17 mouse cellular contexts compared by ENCODE assay signal in genomic region chr4:100944276-100944675, GRCm38 (mm10).
A peak's percentile ranks its signal among the peaks of the same experiment; 100 is the strongest.
DNase-seq lines count a peak whose midpoint lies in the region; ATAC-seq lines count a peak whose summit lies in the region.
"Had no signal": no experiment of that assay in that cellular context is flagged by ENCODE, and none has a peak within 500 bp of the region (broad histone marks: within the 10 kb centered on the region; RNA-seq: fewer than 3 reads in every experiment).

No protein-coding gene starts in this region.

- H3K4me2 ChIP-seq in neural tube, embryonic 14.5 days (ENCODE audit: low read depth, low read length): no peak overlapping the region
- H3K4me2 ChIP-seq in neural tube, embryonic 15.5 days: no peak overlapping the region
- H3K4me2 ChIP-seq in embryonic facial prominence, embryonic 14.5 days (ENCODE audit: low read depth, low read length): no peak overlapping the region
- H3K4me2 ChIP-seq: heart, embryonic 11.5 days; intestine, embryonic 15.5 days; liver, embryonic 13.5 days; stomach, embryonic 15.5 days had no signal

- ATAC-seq in neural tube, embryonic 14.5 days (ENCODE audit: low read depth): 0 out of 2 replicates have a peak, but pooled peaks have one; percentile 12
- ATAC-seq in neural tube, embryonic 15.5 days (ENCODE audit: low FRiP score): no peak
- ATAC-seq in embryonic facial prominence, embryonic 14.5 days (ENCODE audit: low read depth): no peak
- no peak for ATAC-seq in CD4-positive, CD25-positive, alpha-beta regulatory T cell, adult 4 months
- ATAC-seq: forebrain, embryonic 14.5 days; intestine, embryonic 15.5 days had no signal

- no peaks in the 10 kb centered on the region for H3K27me3 ChIP-seq in neural tube, embryonic 14.5 days (ENCODE audit: control insufficient read depth, insufficient read depth, low read length)
- H3K27me3 ChIP-seq in neural tube, embryonic 15.5 days (replicated peaks): no peaks in the 10 kb centered on the region
- H3K27me3 ChIP-seq in embryonic facial prominence, embryonic 14.5 days (replicated peaks; ENCODE audit: control insufficient read depth, insufficient read depth, low read length): no peaks in the 10 kb centered on the region
- H3K27me3 ChIP-seq: intestine, embryonic 15.5 days; liver, embryonic 13.5 days; stomach, embryonic 15.5 days had no signal

- DNase-seq in heart, adult 11 months: peak; percentile 64
- DNase-seq in heart, postnatal 14 days: no peak
- peak; percentile 7 for DNase-seq in embryonic facial prominence, embryonic 14.5 days (ENCODE audit: low spot score)
- no peak for DNase-seq in yolk sac, embryonic 10.5 days (ENCODE audit: low spot score)
- DNase-seq: cerebellum, postnatal 14 days; embryo, embryonic 11 days; gastrocnemius, postnatal 36 days; kidney, postnatal 4 days; liver, embryonic 13.5 days; spleen, adult 18-20 months had no signal

- H3K4me1 ChIP-seq in neural tube, embryonic 14.5 days (ENCODE audit: control insufficient read depth, insufficient read depth, low read length): peaks cover 8% of the 10 kb centered on the region; the same call in 1 of the 2 replicates
- H3K4me1 ChIP-seq in neural tube, embryonic 15.5 days: peaks cover 27% of the 10 kb centered on the region
- peaks cover 15% of the 10 kb centered on the region for H3K4me1 ChIP-seq in embryonic facial prominence, embryonic 14.5 days (ENCODE audit: control insufficient read depth, insufficient read depth, low read length)
- H3K4me1 ChIP-seq: intestine, embryonic 15.5 days; liver, embryonic 13.5 days; stomach, embryonic 15.5 days had no signal

- H3K9ac ChIP-seq in neural tube, embryonic 14.5 days (replicated peaks; ENCODE audit: low read depth, low read length): no peak overlapping the region
- no peak overlapping the region for H3K9ac ChIP-seq in neural tube, embryonic 15.5 days (replicated peaks)
- no peak overlapping the region for H3K9ac ChIP-seq in embryonic facial prominence, embryonic 14.5 days (ENCODE audit: low read depth, low read length)
- H3K9ac ChIP-seq: intestine, embryonic 15.5 days; liver, embryonic 13.5 days; stomach, embryonic 15.5 days had no signal

- intact Hi-C loops in heart, postnatal 14 days (cut with DNase I): no loop called here

- no peak overlapping the region for H3K4me3 ChIP-seq in neural tube, embryonic 14.5 days (ENCODE audit: low read depth, low read length)
- no peak overlapping the region for H3K4me3 ChIP-seq in neural tube, embryonic 15.5 days (replicated peaks)
- H3K4me3 ChIP-seq in embryonic facial prominence, embryonic 14.5 days (ENCODE audit: low read depth, low read length): no peak overlapping the region
- H3K4me3 ChIP-seq: intestine, embryonic 15.5 days; liver, embryonic 13.5 days; stomach, embryonic 15.5 days had no signal

- no peaks in the 10 kb centered on the region for H3K9me3 ChIP-seq in neural tube, embryonic 14.5 days (ENCODE audit: control insufficient read depth, low read length)
- no peaks in the 10 kb centered on the region for H3K9me3 ChIP-seq in neural tube, embryonic 15.5 days (replicated peaks)
- H3K9me3 ChIP-seq in embryonic facial prominence, embryonic 14.5 days (ENCODE audit: control insufficient read depth, low read length): no peaks in the 10 kb centered on the region
- H3K9me3 ChIP-seq: intestine, embryonic 15.5 days; liver, embryonic 13.5 days; stomach, embryonic 15.5 days had no signal

- no peak overlapping the region for H3K27ac ChIP-seq in neural tube, embryonic 14.5 days (ENCODE audit: low read depth, low read length)
- no peak overlapping the region for H3K27ac ChIP-seq in neural tube, embryonic 15.5 days (replicated peaks)
- H3K27ac ChIP-seq in embryonic facial prominence, embryonic 14.5 days (replicated peaks; ENCODE audit: low read depth, low read length): no peak overlapping the region
- H3K27ac ChIP-seq: intestine, embryonic 15.5 days; liver, embryonic 13.5 days; stomach, embryonic 15.5 days had no signal

- 74% methylated on average over 3 of the region's 3 CpGs for WGBS in neural tube, embryonic 14.5 days
- 68% methylated on average over 3 of the region's 3 CpGs for WGBS in neural tube, embryonic 15.5 days
- WGBS in embryonic facial prominence, embryonic 14.5 days: 59% methylated on average over 3 of the region's 3 CpGs

- H3K36me3 ChIP-seq in neural tube, embryonic 14.5 days (ENCODE audit: control insufficient read depth, insufficient read depth, low read length): no peaks in the 10 kb centered on the region
- H3K36me3 ChIP-seq in neural tube, embryonic 15.5 days: no peaks in the 10 kb centered on the region
- 0 out of 2 replicates have a peak, but pooled peaks cover under 1% of the 10 kb centered on the region for H3K36me3 ChIP-seq in embryonic facial prominence, embryonic 14.5 days (ENCODE audit: control insufficient read depth, insufficient read depth, low read length)
- H3K36me3 ChIP-seq: liver, embryonic 13.5 days had no signal

Comparison
In these comparisons a context has a peak if more than half of its experiments do, and no peak if none do; other contexts are left out.
1. DNase-seq: peak in heart, adult 11 months (single experiment) and embryonic facial prominence, embryonic 14.5 days (single experiment); none in heart, postnatal 14 days (0 of 2) and yolk sac, embryonic 10.5 days (single experiment).